In genomic region chr1:45313696-45314295, GRCm38 (mm10) we compare ENCODE assay signal across 7 mouse cellular contexts. TPM values are rescaled to one million over a fixed set of nuclear protein-coding genes. Genes with fewer than 3 reads are reported as not detected.
DNase-seq lines count a peak whose midpoint lies in the region; ATAC-seq lines count a peak whose summit lies in the region.

No protein-coding gene starts in this region.

- no peak for ATAC-seq in neural tube, embryonic 13.5 days (ENCODE audit: low read depth)

- peak; percentile 3 for DNase-seq in left cerebral cortex, adult 11 months (ENCODE audit: low spot score)
- no peak for DNase-seq in left cerebral cortex, postnatal 4 days
- DNase-seq in brain, embryonic 18.5 days (ENCODE audit: low read depth, low spot score): peak; percentile 42
- DNase-seq in forelimb bud, embryonic 11.5 days (ENCODE audit: low read depth, low spot score): peak; percentile 74
- DNase-seq in limb, embryonic 10.5 days (ENCODE audit: low spot score): peak; percentile 35
- no peak for DNase-seq in frontal cortex, postnatal 14 days (ENCODE audit: low spot score in 2 of 2)

- peak overlapping the region; percentile 57 for H3K4me3 ChIP-seq in limb, embryonic 10.5 days
- H3K4me3 ChIP-seq in neural tube, embryonic 13.5 days: peak overlapping the region; percentile 21

- H3K4me1 ChIP-seq in limb, embryonic 10.5 days: peaks cover 24% of the 10 kb centered on the region
- no peaks in the 10 kb centered on the region; the same call in 1 of the 2 replicates for H3K4me1 ChIP-seq in neural tube, embryonic 13.5 days (replicated peaks)

- intact Hi-C loops in left cerebral cortex, postnatal 4 days (cut with DNase I): loop anchor here (5.0 to 10.0 kb wide), 2 partner anchors 566 to 1079 kb away; no protein-coding TSS in a partner anchor

- WGBS in limb, embryonic 10.5 days: 6% methylated on average over 8 of the region's 11 CpGs
- WGBS in neural tube, embryonic 13.5 days: 12% methylated on average over 4 of the region's 11 CpGs

- no peaks in the 10 kb centered on the region for H3K27me3 ChIP-seq in limb, embryonic 10.5 days (ENCODE audit: low read depth, poor library complexity, severe bottlenecking)
- no peaks in the 10 kb centered on the region for H3K27me3 ChIP-seq in neural tube, embryonic 13.5 days

- H3K36me3 ChIP-seq in limb, embryonic 10.5 days: peaks cover 9% of the 10 kb centered on the region; the same call in 1 of the 2 replicates
- no peaks in the 10 kb centered on the region for H3K36me3 ChIP-seq in neural tube, embryonic 13.5 days

- 0 out of 2 replicates have a peak overlapping the region, but pooled peaks have one; percentile 26 for H3K9ac ChIP-seq in neural tube, embryonic 13.5 days

- peak overlapping the region; percentile 93 for H3K27ac ChIP-seq in limb, embryonic 10.5 days
- no peak overlapping the region for H3K27ac ChIP-seq in neural tube, embryonic 13.5 days (replicated peaks)

- H3K4me2 ChIP-seq in neural tube, embryonic 13.5 days: peak overlapping the region; percentile 47

- H3K9me3 ChIP-seq in limb, embryonic 10.5 days (replicated peaks): no peaks in the 10 kb centered on the region
- no peaks in the 10 kb centered on the region for H3K9me3 ChIP-seq in neural tube, embryonic 13.5 days

RNA-seq across cellular contexts. Expression of gene Col3a1, which starts 2.5 kb away (rescaled TPM):
- total RNA-seq in left cerebral cortex, postnatal 4 days (2021): 10 to 100 TPM; 56.2 to 75.7 TPM
- 348 and 463 TPM in 2 replicates for polyA plus RNA-seq in limb, embryonic 10.5 days (2016; fragmentation: Nextera tagmentation; extraction: Ambion mirVana)
- polyA plus RNA-seq in neural tube, embryonic 13.5 days (2015; fragmentation: Nextera tagmentation; extraction: Ambion mirVana): 412 and 424 TPM in 2 replicates

Comparison
In these comparisons a context has a peak if more than half of its experiments do, and no peak if none do; other contexts are left out.
1. DNase-seq: peak in left cerebral cortex, adult 11 months (single experiment), brain, embryonic 18.5 days (single experiment), forelimb bud, embryonic 11.5 days (single experiment) and limb, embryonic 10.5 days (single experiment); none in left cerebral cortex, postnatal 4 days (single experiment) and frontal cortex, postnatal 14 days (0 of 2).